Mouse (Mus musculus): ENCODE measurements around the gene Spata13.

- TF ChIP-seq CTCF (IDR thresholded peaks at IDR 0.05; ENCODE audit: control insufficient read depth, insufficient read depth, insufficient replicate concordance, low read depth, low read length): no peak
- no peak for TF ChIP-seq POLR2A (IDR thresholded peaks at IDR 0.05; ENCODE audit: control insufficient read depth, low read depth, low read length)
Observed at GRCm38 (mm10) chr14:60609160-60609559, 24.6 kb upstream of the Spata13 start.
